Mouse (Mus musculus) retina, postnatal 7 days (tissue): ENCODE data around the gene Secisbp2l.

Source experiments
- DNase-seq: peaks from one replicate; pipeline ENCODE4 v3.0.0-alpha.2; 2012; ENCODE audit warnings: low read depth, low spot score

The Secisbp2l gene

DNA sequence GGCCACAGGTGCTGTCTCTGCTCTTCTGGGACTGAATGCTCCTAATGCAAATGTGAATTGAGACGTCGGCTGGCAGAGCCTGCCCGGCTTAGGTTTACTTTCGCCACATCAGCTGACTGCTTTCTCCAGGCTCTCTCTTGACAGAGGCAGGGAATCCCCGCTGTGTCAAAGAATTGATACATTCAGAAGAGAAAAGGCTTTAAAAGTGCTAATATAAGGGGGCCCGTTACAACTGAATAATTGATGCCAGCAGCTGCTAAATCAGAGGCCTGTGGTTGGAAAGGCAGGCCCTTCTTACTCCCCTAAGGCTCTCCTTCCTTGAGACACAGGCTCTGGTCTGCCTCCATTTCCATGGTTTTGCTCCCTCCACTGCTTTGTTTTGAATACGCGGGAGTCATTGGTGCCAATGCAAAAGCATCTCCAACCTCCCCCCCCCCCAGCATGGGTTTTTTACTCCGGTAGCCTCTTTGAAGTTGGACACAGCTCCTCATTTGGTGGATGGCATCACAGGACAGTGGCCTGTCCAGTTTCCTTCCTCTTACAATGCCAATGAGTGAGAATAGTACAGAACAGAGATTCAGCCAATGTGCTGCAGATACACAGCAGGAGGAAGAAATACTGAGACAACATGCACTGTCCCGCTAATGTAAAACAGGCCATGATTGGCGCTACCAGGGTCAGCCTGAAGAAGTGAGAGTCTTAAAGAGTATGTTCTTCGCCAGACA lies 77.6 kb downstream of the Secisbp2l start:
- DNase-seq: no peak

DNA sequence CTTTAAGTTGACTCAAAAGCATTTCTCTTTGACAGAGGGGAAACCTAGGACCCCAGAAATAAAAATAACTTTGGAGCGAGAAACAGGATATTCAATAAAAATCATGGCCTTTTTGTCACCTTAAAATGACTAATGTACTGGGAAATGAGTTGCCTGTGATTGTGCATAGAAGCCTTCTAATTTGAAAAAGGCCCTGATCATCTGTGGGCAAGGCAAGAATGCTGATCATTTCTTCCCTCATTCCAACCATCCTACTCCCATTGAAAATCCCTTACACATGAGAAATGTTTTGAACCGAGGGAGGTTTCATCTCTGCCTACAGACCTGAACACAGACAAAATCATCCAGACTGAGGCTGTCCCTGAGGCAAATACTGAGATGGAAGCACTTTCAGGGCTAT lies 79.8 kb downstream of the Secisbp2l start:
- no peak for DNase-seq

DNA sequence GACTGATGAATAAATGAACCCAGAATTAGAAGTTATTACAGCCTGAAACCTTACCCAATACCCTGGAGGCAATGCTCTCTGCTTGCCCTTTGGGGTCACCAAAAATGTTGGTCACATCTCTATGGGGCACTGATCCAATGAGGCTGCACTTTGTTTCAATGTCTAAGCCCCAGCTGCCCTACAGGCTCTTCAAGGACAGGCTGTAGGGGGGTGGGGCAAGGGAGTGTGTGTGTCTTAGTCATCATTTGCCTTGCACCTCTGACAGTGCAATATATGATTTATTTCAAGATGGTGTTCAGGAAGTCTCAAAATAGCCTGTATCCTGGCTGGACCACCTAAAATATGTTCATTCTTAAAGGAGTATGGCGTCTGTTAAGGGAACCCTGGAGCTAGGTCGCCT lies 81.1 kb downstream of the Secisbp2l start:
- no peak for DNase-seq

DNA sequence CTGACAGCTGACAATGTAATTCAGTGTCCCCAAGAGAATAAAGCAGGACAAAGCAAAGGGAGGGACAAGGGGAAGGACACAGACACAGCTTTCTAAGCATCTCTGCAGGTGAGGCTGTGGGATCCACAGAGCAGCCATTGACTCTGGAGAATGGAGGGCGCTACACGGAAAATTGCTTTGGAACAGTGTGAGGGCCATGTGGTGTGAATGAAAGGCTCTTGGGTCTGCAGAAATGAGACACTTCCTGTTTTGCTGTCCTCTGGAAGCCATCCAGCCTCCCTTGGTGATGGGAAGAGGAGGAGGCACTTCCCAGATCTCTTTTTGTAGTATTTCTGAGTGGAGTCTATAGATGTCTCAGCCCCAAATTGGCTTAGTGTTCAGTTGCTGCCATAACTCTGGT lies 86.5 kb downstream of the Secisbp2l start:
- no peak for DNase-seq

DNA sequence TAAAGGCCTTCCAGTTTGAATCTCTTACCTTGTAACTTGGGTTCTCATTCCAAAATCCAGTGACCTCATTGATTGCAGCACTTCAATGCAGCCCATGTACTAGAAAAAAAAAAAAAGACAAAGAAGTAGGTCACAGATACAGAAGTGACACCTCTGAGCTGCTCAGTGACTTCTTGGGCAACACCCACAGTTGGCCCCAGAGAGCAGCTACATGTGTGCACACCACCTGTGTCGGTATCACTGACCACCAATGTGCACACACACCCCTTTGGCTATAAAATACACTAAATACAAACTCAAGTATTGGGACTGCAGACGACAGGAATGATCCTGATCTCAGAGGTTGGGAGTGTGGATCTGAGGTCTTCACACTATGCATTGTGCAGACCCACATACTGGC lies 87.9 kb downstream of the Secisbp2l start:
- no peak for DNase-seq

DNA sequence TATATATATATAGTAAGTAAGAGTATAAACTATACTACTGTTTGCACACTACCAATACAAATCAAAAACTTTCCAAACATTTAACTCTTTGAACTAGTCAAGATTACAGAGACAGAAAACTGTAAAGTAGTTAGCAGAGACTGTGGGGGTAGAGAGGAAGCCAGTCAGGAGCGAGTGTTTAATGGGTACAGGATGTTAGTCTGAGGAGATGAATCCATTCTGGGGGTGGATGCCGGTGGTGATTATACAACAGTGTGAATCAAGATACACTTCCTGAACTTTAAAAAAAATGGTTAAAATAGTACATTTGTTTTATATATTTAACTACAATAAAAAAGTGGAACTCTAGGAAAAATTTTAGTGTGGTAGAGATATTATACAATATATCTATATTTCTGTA lies 90.7 kb downstream of the Secisbp2l start:
- no peak for DNase-seq
